Mouse (Mus musculus): ENCODE results near the gene Pfkl.
"Not testable (repeated sequence)": the region's sequence is repeated elsewhere in the genome, so short reads cannot be mapped to it uniquely, and the experiment has no call there.

Gene Pfkl

DNA sequence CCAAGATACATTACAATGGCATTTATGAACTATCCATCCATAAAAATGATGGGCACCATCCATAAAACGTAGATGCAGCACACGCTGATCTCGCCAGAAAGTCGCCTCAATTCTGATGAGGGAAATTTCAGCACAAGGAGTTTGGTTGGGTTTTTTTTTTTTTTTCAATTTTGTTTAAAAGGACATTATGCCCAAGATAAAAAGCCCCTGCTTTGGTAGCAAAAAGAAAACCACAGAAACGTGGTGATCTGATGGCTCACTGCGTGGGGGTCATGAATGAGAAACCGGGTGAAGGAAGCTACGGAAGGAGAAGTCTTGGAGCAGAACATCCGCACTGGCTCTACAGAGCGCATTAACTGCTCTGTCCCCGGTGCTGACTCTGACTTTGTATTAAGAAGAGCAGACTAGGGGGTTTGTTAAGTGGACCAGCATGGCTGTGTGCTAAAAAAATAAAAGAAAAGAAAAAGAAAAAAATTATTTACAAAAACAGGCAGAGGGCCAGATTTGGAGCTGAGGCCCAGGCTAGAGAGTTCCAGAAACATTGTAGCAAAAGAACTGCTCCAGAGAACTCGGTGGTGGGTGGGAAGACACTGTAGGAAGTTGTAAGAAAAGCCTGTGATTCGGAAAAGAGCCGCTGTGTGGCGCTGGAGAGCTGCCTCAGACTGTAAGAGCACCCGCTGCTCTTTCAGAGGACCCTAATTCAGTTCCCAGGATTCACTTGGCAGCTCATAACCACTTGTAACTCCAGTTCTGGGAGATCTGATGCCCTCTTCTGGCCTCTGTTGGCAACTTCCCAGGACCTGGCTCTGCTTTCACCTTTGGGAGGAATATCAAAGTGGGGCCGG lies 38.0 kb downstream of the Pfkl start:
- no peak for DNase-seq (ENCODE audit: low spot score in 2 of 2)

- no peak for DNase-seq (ENCODE audit: low spot score in 2 of 2)
Measured at GRCm38 (mm10) chr10:77971191-77971590, 38.7 kb downstream of the Pfkl start.

- DNase-seq (ENCODE audit: low spot score in 2 of 2), result peak in 1 of 2 experiments; percentile 57
Measured at GRCm38 (mm10) chr10:77970481-77970880, 39.4 kb downstream of the Pfkl start, which contains the start of gene Trpm2. Gene Trpm2 (minus strand): TSS chr10:77970563.

GRCm38 (mm10) chr10:77969973-77970325 lies 39.9 kb downstream of the Pfkl start:
- no peak for DNase-seq (ENCODE audit: low spot score in 2 of 2)

GRCm38 (mm10) chr10:77969274-77969972 lies 40.5 kb downstream of the Pfkl start:
- DNase-seq (ENCODE audit: low spot score in 2 of 2), result peak; percentile 80 to 85

- no peak for DNase-seq (ENCODE audit: low spot score in 2 of 2)
Measured at GRCm38 (mm10) chr10:77963971-77964370, 45.9 kb downstream of the Pfkl start.

DNA sequence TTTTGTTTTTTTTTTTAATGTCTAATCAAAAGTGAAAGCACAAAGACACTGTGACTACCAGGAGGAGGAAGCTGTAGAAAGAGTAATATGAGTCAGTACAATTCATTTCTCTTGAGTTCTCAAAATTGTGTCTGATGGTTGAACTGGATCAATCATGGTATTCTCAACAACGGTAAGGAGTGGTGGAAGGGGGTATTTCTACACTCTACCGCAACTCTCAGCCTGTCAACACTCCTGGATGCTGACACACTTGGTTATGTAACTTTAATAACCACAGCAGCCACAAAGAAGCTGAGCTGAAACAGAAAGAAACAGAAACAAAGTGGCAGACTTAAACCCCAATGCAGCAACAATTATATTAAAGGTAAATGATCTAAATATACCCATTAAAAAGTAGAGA lies 47.2 kb downstream of the Pfkl start:
- DNase-seq (ENCODE audit: low spot score in 2 of 2), result no peak

DNA sequence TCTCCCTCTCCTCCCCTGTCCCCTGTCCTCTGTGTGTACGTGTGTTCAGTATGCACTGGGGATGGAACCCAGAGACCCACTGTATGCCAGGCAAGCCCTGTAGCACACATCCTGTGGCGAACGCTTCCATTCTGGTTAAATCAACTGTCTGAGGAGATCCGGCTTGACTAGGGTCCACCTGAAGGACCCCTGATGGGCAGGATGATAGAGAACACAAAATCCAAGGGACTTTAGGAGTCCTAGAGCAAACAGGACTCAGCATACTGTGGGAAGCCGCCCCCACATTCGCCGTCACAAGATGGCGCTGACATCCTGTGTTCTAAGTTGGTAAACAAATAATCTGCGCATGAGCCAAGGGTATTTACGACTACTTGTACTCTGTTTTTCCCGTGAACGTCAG lies 59.4 kb downstream of the Pfkl start:
- DNase-seq (ENCODE audit: low spot score in 2 of 2), result not testable (repeated sequence)

- no peak for DNase-seq (ENCODE audit: low spot score in 2 of 2)
Measured at GRCm38 (mm10) chr10:77939685-77940084, 70.2 kb downstream of the Pfkl start.

All from right cerebral cortex, postnatal 10 days (tissue).